Mouse (Mus musculus) left cerebral cortex, postnatal 36 days (tissue): ENCODE measurements around the gene Smarcad1. TPM values are rescaled to one million over a fixed set of nuclear protein-coding genes. Genes with fewer than 3 reads are reported as not detected.
A peak's percentile ranks its signal among the peaks of the same experiment; 100 is the strongest.

ENCODE experiments used
- DNase-seq, 2 experiments: peaks; one replicate each; pipeline ENCODE4 v3.0.0; 2021 to 2022; ENCODE audit warnings: low spot score in 2 of 2, mixed read lengths in 1 of 2
- intact Hi-C: fragments of 180-260 bp; cut with DNase I; formaldehyde crosslinking; loops from one replicate; pipeline ENCODE4 v1.15.1; 2025
- total RNA-seq, 2 experiments: library from RNA; stranded (reverse); gene quantifications; 2 replicates each; pipeline ENCODE4 v1.2.3; 2021

Smarcad1 gene
- total RNA-seq, 2 experiments from 2014 or later: 31.4 to 46.5 TPM

GRCm38 (mm10) chr6:65061049-65061448 lies 18.7 kb downstream of the Smarcad1 start:
- no peak for DNase-seq
- intact Hi-C loops: no loop called here

- no peak for DNase-seq
- intact Hi-C loops: no loop called here
These were observed 32.8 kb downstream of the Smarcad1 start for GRCm38 (mm10) chr6:65075201-65075600.

GRCm38 (mm10) chr6:65079139-65079538 lies 36.8 kb downstream of the Smarcad1 start:
- DNase-seq: no peak

GRCm38 (mm10) chr6:65114902-65115301 lies 72.5 kb downstream of the Smarcad1 start:
- no peak for DNase-seq
- intact Hi-C loops: no loop called here

More at GRCm38 (mm10) chr6:65079139-65079538, 36.8 kb downstream of the Smarcad1 start:
- intact Hi-C loops: no loop called here

- intact Hi-C loops: no loop called here
- no peak for DNase-seq
These were observed 75.2 kb downstream of the Smarcad1 start for GRCm38 (mm10) chr6:65117540-65117939.

- DNase-seq: peak; percentile 27 to 39
- intact Hi-C loops: loop anchor here (2.0 to 10.0 kb wide), 4 partner anchors 327 to 1409 kb away; partner anchors contain the start of gene Mad2l1
These were observed 83.8 kb downstream of the Smarcad1 start for GRCm38 (mm10) chr6:65126074-65126726.

GRCm38 (mm10) chr6:65132376-65132775 lies 90.0 kb downstream of the Smarcad1 start:
- DNase-seq: no peak
- intact Hi-C loops: no loop called here

GRCm38 (mm10) chr6:65137802-65138201 lies 95.4 kb downstream of the Smarcad1 start:
- DNase-seq: no peak
- intact Hi-C loops: no loop called here

- DNase-seq: no peak
- intact Hi-C loops: no loop called here
These were observed 95.9 kb downstream of the Smarcad1 start for GRCm38 (mm10) chr6:65138243-65138642.

GRCm38 (mm10) chr6:65140082-65140749 lies 97.8 kb downstream of the Smarcad1 start:
- no peak for DNase-seq
- intact Hi-C loops: no loop called here

- intact Hi-C loops: no loop called here
- DNase-seq: no peak
These were observed 98.4 kb downstream of the Smarcad1 start for GRCm38 (mm10) chr6:65140750-65141243.

GRCm38 (mm10) chr6:65142316-65142715 lies 99.9 kb downstream of the Smarcad1 start:
- intact Hi-C loops: no loop called here
- no peak for DNase-seq

GRCm38 (mm10) chr6:65144621-65145205 lies 102.3 kb downstream of the Smarcad1 start, which contains the start of gene Hpgds:
Gene Hpgds, minus strand, starts transcription at chr6:65144908.
- no peak for DNase-seq
- intact Hi-C loops: no loop called here

- intact Hi-C loops: no loop called here
- no peak for DNase-seq
These were observed 104.0 kb downstream of the Smarcad1 start for GRCm38 (mm10) chr6:65146363-65146762.

GRCm38 (mm10) chr6:65150703-65151102 lies 108.3 kb downstream of the Smarcad1 start:
- intact Hi-C loops: no loop called here
- DNase-seq: no peak

- intact Hi-C loops: no loop called here
- no peak for DNase-seq
These were observed 111.2 kb downstream of the Smarcad1 start for GRCm38 (mm10) chr6:65153570-65153969.

- no peak for DNase-seq
- intact Hi-C loops: no loop called here
These were observed 114.7 kb downstream of the Smarcad1 start for GRCm38 (mm10) chr6:65157042-65157441.

- intact Hi-C loops: no loop called here
- no peak for DNase-seq
These were observed 117.1 kb downstream of the Smarcad1 start for GRCm38 (mm10) chr6:65159381-65159942.

- DNase-seq: peak; percentile 11 to 18
- intact Hi-C loops: no loop called here
These were observed 121.8 kb downstream of the Smarcad1 start for GRCm38 (mm10) chr6:65164137-65164536.

- no peak for DNase-seq
- intact Hi-C loops: no loop called here
These were observed 122.6 kb downstream of the Smarcad1 start for GRCm38 (mm10) chr6:65164977-65165376.
